Mouse (Mus musculus) MEL (cell line): Measurements from ENCODE around the gene Pyroxd2.

Experiments used
- CTCF ChIP-seq, 3 experiments: IDR thresholded peaks in 2 of 3; conservative IDR thresholded peaks in 1 of 3; 2 replicates each; pipeline ENCODE4 v1.5.1; 2011 to 2012; ENCODE audit warnings: low read length in 3 of 3, low read depth in 2 of 3, mild to moderate bottlenecking in 2 of 3, improper control_type of control experiment in 1 of 3, inconsistent platforms in 1 of 3, mixed read lengths in 1 of 3, moderate library complexity in 1 of 3; ENCODE audit not compliant: control insufficient read depth in 1 of 3, insufficient read depth in 1 of 3, poor library complexity in 1 of 3, severe bottlenecking in 1 of 3
- MAFK ChIP-seq: IDR thresholded peaks from 2 replicates; pipeline ENCODE4 v1.6.1; 2011; ENCODE audit warnings: low read depth, mild to moderate bottlenecking, low read length, improper control_type of control experiment, borderline replicate concordance
- USF1 ChIP-seq: IDR thresholded peaks from 2 replicates; pipeline ENCODE4 v1.6.1; 2014; ENCODE audit warnings: low read depth, mild to moderate bottlenecking, inconsistent platforms, low read length, improper control_type of control experiment, moderate library complexity

- TF ChIP-seq CTCF (IDR thresholded peaks at IDR 0.05 in 2 of 3, conservative IDR thresholded peaks at IDR 0.05 in 1 of 3; ENCODE audit: control insufficient read depth in 1 of 3, insufficient read depth in 1 of 3, low read depth in 2 of 3, low read length in 3 of 3, poor library complexity in 1 of 3, severe bottlenecking in 1 of 3) (no peak), MAFK (no peak), USF1 (no peak)
Observed at GRCm38 (mm10) chr19:42743261-42743660, 9.3 kb downstream of the Pyroxd2 start.
